In the genomic region with DNA sequence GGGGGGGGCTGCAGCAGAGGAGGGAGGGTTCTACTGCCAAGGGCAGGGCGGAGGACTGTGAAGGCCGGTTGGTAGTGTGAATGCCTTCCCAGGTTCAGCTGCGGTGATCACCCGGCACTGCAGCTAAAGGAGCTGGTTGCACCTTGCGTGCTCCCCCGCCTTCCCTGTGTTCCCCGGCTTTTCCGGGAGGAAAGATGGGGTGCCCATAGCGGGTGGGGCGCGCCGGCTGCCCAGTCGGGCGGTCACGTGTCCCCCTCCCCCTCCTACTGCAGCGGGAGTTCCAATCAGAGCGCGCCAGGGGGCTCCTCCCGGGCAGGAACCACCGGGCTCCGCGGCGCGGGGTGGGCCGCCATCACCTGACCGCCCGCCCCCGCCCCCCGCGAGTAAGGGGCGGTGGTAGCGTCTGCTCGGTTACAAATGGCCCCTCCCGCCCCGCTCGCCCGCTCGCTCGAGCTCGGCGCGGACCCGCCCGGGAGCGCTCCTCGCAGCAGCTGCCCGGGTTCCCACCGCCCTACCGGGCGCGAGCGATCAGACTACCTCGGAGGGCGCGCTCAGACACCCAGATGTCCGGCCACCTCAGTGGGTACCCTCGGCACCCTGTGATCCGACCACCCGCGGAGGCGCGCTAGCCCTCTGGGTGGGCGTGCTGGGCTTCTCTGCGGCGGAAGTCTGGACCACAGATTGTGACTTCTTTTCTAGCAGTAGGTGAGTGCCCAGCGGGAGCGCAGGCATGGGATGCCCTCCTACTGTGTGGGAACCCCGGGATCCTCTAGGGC, we compare ENCODE assay signal across 7 mouse cellular contexts.
DNase-seq lines count a peak whose midpoint lies in the region; ATAC-seq and TF ChIP-seq lines count a peak whose summit lies in the region.

No protein-coding gene starts in this region.

- ATAC-seq in intestine, embryonic 14.5 days (replicated peaks; ENCODE audit: low FRiP score, low TSS enrichment, low read depth), result peak; percentile 88
- peak; percentile 82 for ATAC-seq in midbrain, embryonic 16.5 days

- peak; percentile 59 for DNase-seq in adrenal gland, postnatal 10 days
- DNase-seq in cerebellum, adult 9-11 months, result peak; percentile 38
- peak; percentile 94 to 95 for DNase-seq in frontal cortex, postnatal 10 days (ENCODE audit: low spot score in 2 of 2)
- peak; percentile 76 for DNase-seq in intestine, embryonic 14.5 days (ENCODE audit: low spot score)
- DNase-seq in left cerebral cortex, postnatal 36 days (ENCODE audit: low spot score in 2 of 2), result peak; percentile 95 to 98

- TF ChIP-seq POLR2A in testis, adult 2 months (IDR thresholded peaks at IDR 0.05; ENCODE audit: control insufficient read depth, low read depth, low read length), result no peak

- H3K4me3 ChIP-seq in intestine, embryonic 14.5 days (ENCODE audit: low read depth, low read length), result peak overlapping the region; percentile 49
- peak overlapping the region; percentile 53 for H3K4me3 ChIP-seq in midbrain, embryonic 16.5 days (ENCODE audit: low read depth, low read length)
- peak overlapping the region; percentile 58 for H3K4me3 ChIP-seq in testis, adult 2 months (ENCODE audit: control insufficient read depth, low read depth, low read length)

- 0% methylated on average over 52 of the region's 68 CpGs for WGBS in intestine, embryonic 14.5 days
- WGBS in midbrain, embryonic 16.5 days, result under 1% methylated on average over 52 of the region's 68 CpGs

- H3K9me3 ChIP-seq in intestine, embryonic 14.5 days (ENCODE audit: control insufficient read depth, low read length), result no peaks in the 10 kb centered on the region
- H3K9me3 ChIP-seq in midbrain, embryonic 16.5 days (replicated peaks; ENCODE audit: control insufficient read depth, low read length, poor library complexity, severe bottlenecking), result no peaks in the 10 kb centered on the region

- H3K27ac ChIP-seq in intestine, embryonic 14.5 days (ENCODE audit: low read depth), result no peak overlapping the region
- peak overlapping the region; percentile 85 for H3K27ac ChIP-seq in midbrain, embryonic 16.5 days (ENCODE audit: low read length)
- no peak overlapping the region for H3K27ac ChIP-seq in testis, adult 2 months (ENCODE audit: control insufficient read depth, insufficient read depth, low read depth, low read length)

- H3K36me3 ChIP-seq in intestine, embryonic 14.5 days (ENCODE audit: control insufficient read depth, insufficient read depth, low read length), result no peaks in the 10 kb centered on the region
- H3K36me3 ChIP-seq in midbrain, embryonic 16.5 days (ENCODE audit: control insufficient read depth, insufficient read depth, low read length), result no peaks in the 10 kb centered on the region
- H3K36me3 ChIP-seq in testis, adult 2 months (ENCODE audit: control insufficient read depth, insufficient read depth, low read length), result no peaks in the 10 kb centered on the region

- intact Hi-C loops in left cerebral cortex, postnatal 36 days (cut with DNase I), result loop anchor here (1.0 to 5.0 kb wide), 4 partner anchors 57 to 220 kb away; a partner anchor contains a TSS

- peaks cover 85% of the 10 kb centered on the region for H3K27me3 ChIP-seq in intestine, embryonic 14.5 days (replicated peaks; ENCODE audit: control insufficient read depth, insufficient read depth, low read length)
- peaks cover 19% of the 10 kb centered on the region for H3K27me3 ChIP-seq in midbrain, embryonic 16.5 days (ENCODE audit: control insufficient read depth, insufficient read depth, low read depth, low read length)
- no peaks in the 10 kb centered on the region; the same call in 1 of the 2 replicates for H3K27me3 ChIP-seq in testis, adult 2 months (ENCODE audit: control insufficient read depth, insufficient read depth, low read length)

- peak overlapping the region; percentile 27 for H3K9ac ChIP-seq in intestine, embryonic 14.5 days (ENCODE audit: low read length)
- peak overlapping the region; percentile 64 for H3K9ac ChIP-seq in midbrain, embryonic 16.5 days (ENCODE audit: low read depth, low read length)

- peak overlapping the region; percentile 96 for H3K4me2 ChIP-seq in intestine, embryonic 14.5 days (ENCODE audit: low read length)
- H3K4me2 ChIP-seq in midbrain, embryonic 16.5 days (ENCODE audit: low read length), result peak overlapping the region; percentile 83

- no peak for TF ChIP-seq CTCF in testis, adult 2 months (IDR thresholded peaks at IDR 0.05; ENCODE audit: control insufficient read depth, insufficient read depth, insufficient replicate concordance, low read depth, low read length)

- H3K4me1 ChIP-seq in intestine, embryonic 14.5 days (replicated peaks; ENCODE audit: control insufficient read depth, insufficient read depth, low read length), result peaks cover 11% of the 10 kb centered on the region; the same call in 1 of the 2 replicates
- H3K4me1 ChIP-seq in midbrain, embryonic 16.5 days (ENCODE audit: control insufficient read depth, insufficient read depth, low read length), result peaks cover 18% of the 10 kb centered on the region
- H3K4me1 ChIP-seq in testis, adult 2 months (ENCODE audit: control insufficient read depth, insufficient read depth, low read length), result peaks cover 26% of the 10 kb centered on the region

Comparison
In these comparisons a context has a peak if more than half of its experiments do, and no peak if none do; other contexts are left out.
1. DNase-seq: peak in every context shown above with its lines; median percentile 96 in left cerebral cortex, postnatal 36 days; 94 in frontal cortex, postnatal 10 days; 76 in intestine, embryonic 14.5 days; 59 in adrenal gland, postnatal 10 days; 38 in cerebellum, adult 9-11 months.